Mouse (Mus musculus) lung, postnatal 0 days (tissue): ENCODE results near the gene Fam104a. TPM values are rescaled to one million over a fixed set of nuclear protein-coding genes. Genes with fewer than 3 reads are reported as not detected.
A peak's percentile ranks its signal among the peaks of the same experiment; 100 is the strongest.

ENCODE experiments used
- ATAC-seq: fragments of 200-750 bp; cut with Nextera tagmentation; 2 replicates; pipeline ENCODE4 v1.8.0; 2017; ENCODE audit warnings: moderate library complexity
- DNase-seq: peaks from one replicate; pipeline ENCODE4 v3.0.0-alpha.2; 2016; ENCODE audit warnings: low spot score
- H3K27ac ChIP-seq: fragments of 300-500 bp; sonication (generic); 2 replicates; pipeline ENCODE4 v1.5.1; 2014; ENCODE audit warnings: antibody characterized with exemption, mild to moderate bottlenecking, low read length, mixed read lengths
- H3K27me3 ChIP-seq: fragments of 300-500 bp; sonication (generic); replicated peaks from 2 replicates; pipeline ENCODE4 v1.6.1; 2014; ENCODE audit warnings: low read length, mixed read lengths; ENCODE audit not compliant: insufficient read depth
- H3K36me3 ChIP-seq: fragments of 300-500 bp; sonication (generic); 2 replicates; pipeline ENCODE4 v1.6.1; 2014; ENCODE audit warnings: low read length, mixed read lengths; ENCODE audit not compliant: insufficient read depth
- H3K4me1 ChIP-seq: fragments of 300-500 bp; sonication (generic); 2 replicates; pipeline ENCODE4 v1.6.1; 2014; ENCODE audit warnings: antibody characterized with exemption, low read depth, low read length, mixed read lengths; ENCODE audit not compliant: insufficient read depth
- H3K4me2 ChIP-seq: fragments of 300-500 bp; sonication (generic); replicated peaks from 2 replicates; pipeline ENCODE4 v1.6.1; 2014; ENCODE audit warnings: low read depth, mild to moderate bottlenecking, low read length, moderate library complexity, mixed read lengths
- H3K4me3 ChIP-seq: fragments of 300-500 bp; sonication (generic); 2 replicates; pipeline ENCODE4 v1.5.1; 2014; ENCODE audit warnings: low read depth, low read length
- H3K9ac ChIP-seq: fragments of 300-500 bp; sonication (generic); replicated peaks from 2 replicates; pipeline ENCODE4 v1.6.1; 2014; ENCODE audit warnings: low read depth, mild to moderate bottlenecking
- H3K9me3 ChIP-seq: fragments of 300-500 bp; sonication (generic); 2 replicates; pipeline ENCODE4 v1.6.1; 2016; ENCODE audit warnings: low read length, mixed read lengths
- CTCF ChIP-seq: IDR thresholded peaks from 2 replicates; pipeline ENCODE4 v1.5.1; 2016; ENCODE audit warnings: antibody characterized with exemption, mild to moderate bottlenecking
- EP300 ChIP-seq: IDR thresholded peaks from 2 replicates; pipeline ENCODE4 v1.6.1; 2016; ENCODE audit warnings: antibody characterized with exemption, mild to moderate bottlenecking, control low read depth
- WGBS: fragments of 180-500 bp; shearing (Covaris S2); extraction: QIAGEN DNeasy Blood & Tissue Kit; methylation state at CpG from one replicate; pipeline ENCODE4 v1.1.7; 2014; 5-methylcytosine and 5-hydroxymethylcytosine counted together
- polyA plus RNA-seq: library from polyadenylated mRNA; unstranded; fragments of >200 nt; fragmentation: Nextera tagmentation; extraction: Ambion mirVana; gene quantifications from 2 replicates; pipeline ENCODE4 v1.2.1, GENCODE M21; 2015

The Fam104a gene
- polyA plus RNA-seq, 1 experiment from 2014 or later = 44.1 TPM

- ATAC-seq = peak; percentile 45
- Histone ChIP-seq H3K4me1 (0 out of 2 replicates have a peak, but pooled peaks cover 2% of the 10 kb centered on the region), H3K27ac (0 out of 2 replicates have a peak overlapping the region, but pooled peaks have one; percentile 4), H3K9ac (no peak overlapping the region), H3K4me2 (no peak overlapping the region), H3K4me3 (no peak overlapping the region), H3K36me3 (peaks cover 36% of the 10 kb centered on the region), H3K9me3 (no peaks in the 10 kb centered on the region), H3K27me3 (no peaks in the 10 kb centered on the region)
- TF ChIP-seq CTCF (no peak), EP300 (peak; percentile 38; the same call in 1 of the 2 replicates)
- 72% methylated on average over 18 of the region's 18 CpGs for WGBS
- peak; percentile 22 for DNase-seq
Measured at GRCm38 (mm10) chr11:113654561-113655270, 29.2 kb downstream of the Fam104a start.

- TF ChIP-seq CTCF (no peak), EP300 (no peak)
Measured at GRCm38 (mm10) chr11:113654105-113654504, 29.9 kb downstream of the Fam104a start.

DNA sequence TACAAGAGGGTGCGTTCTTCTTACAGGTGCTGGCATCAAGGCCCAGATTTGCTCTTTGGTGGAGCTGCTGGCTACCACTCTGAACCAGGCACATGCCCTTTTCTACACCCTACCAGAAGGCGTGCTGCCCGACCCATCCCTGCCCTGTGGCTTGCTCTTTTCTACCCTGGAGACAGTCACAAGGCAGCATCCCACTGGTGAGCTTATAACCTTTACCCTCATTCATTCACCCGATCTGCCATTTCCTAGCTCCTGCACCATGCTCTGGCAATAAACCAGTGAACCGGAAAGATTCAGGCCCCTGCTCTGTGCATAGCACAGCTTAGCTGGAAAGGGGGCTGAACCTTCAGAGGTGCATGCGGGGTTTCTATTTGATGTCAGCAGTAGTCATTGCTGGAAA is 31.4 kb downstream of the Fam104a start:
- 94% methylated on average over 6 of the region's 6 CpGs for WGBS

More at GRCm38 (mm10) chr11:113654105-113654504, 29.9 kb downstream of the Fam104a start:
- no peak for DNase-seq
- H3K4me2 ChIP-seq = no peak overlapping the region
- no peaks in the 10 kb centered on the region for H3K27me3 ChIP-seq
- no peak; the same call in 1 of the 2 replicates for ATAC-seq
- peaks cover 36% of the 10 kb centered on the region for H3K36me3 ChIP-seq
- H3K4me3 ChIP-seq = no peak overlapping the region
- no peak overlapping the region for H3K27ac ChIP-seq
- 86% methylated on average over 15 of the region's 15 CpGs for WGBS
- no peak overlapping the region for H3K9ac ChIP-seq
- peaks cover 3% of the 10 kb centered on the region; the same call in 1 of the 2 replicates for H3K4me1 ChIP-seq
- no peaks in the 10 kb centered on the region for H3K9me3 ChIP-seq

DNA sequence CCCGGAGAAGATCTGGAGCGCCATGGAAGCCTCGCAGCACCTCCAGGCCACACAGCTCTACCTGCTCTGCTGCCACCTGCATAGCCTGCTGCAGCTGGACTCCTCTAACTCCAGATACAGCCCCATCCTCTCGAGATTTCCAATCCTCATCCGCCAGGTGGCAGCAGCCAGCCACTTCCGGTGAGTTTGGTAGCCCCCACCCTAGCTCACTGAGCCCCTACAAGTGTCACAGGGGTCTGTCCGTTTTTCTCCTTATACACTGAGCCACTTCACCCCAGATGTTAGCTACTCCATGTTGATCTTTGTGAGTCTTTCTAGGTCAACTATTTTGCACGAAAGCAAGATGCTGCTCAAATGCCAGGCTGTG is 32.1 kb downstream of the Fam104a start:
- 39% methylated on average over 8 of the region's 8 CpGs for WGBS
- Histone ChIP-seq H3K36me3 (peaks cover 27% of the 10 kb centered on the region), H3K27me3 (no peaks in the 10 kb centered on the region), H3K9ac (no peak overlapping the region), H3K4me1 (peaks cover 8% of the 10 kb centered on the region; the same call in 1 of the 2 replicates), H3K4me3 (no peak overlapping the region), H3K4me2 (no peak overlapping the region), H3K9me3 (no peaks in the 10 kb centered on the region), H3K27ac (no peak overlapping the region)
- ATAC-seq = peak; percentile 14; the same call in 1 of the 2 replicates
- DNase-seq = peak; percentile 66
- TF ChIP-seq EP300 (no peak), CTCF (peak; percentile 70)

More for the DNA sequence above, 31.4 kb downstream of the Fam104a start:
- peaks cover 27% of the 10 kb centered on the region for H3K36me3 ChIP-seq
- no peak overlapping the region for H3K4me3 ChIP-seq
- no peak overlapping the region for H3K9ac ChIP-seq
- DNase-seq = no peak
- no peaks in the 10 kb centered on the region for H3K27me3 ChIP-seq
- no peak for ATAC-seq
- peaks cover 8% of the 10 kb centered on the region; the same call in 1 of the 2 replicates for H3K4me1 ChIP-seq
- no peak overlapping the region for H3K4me2 ChIP-seq
- H3K27ac ChIP-seq = no peak overlapping the region
- no peaks in the 10 kb centered on the region for H3K9me3 ChIP-seq
- TF ChIP-seq EP300 (no peak), CTCF (no peak)

DNA sequence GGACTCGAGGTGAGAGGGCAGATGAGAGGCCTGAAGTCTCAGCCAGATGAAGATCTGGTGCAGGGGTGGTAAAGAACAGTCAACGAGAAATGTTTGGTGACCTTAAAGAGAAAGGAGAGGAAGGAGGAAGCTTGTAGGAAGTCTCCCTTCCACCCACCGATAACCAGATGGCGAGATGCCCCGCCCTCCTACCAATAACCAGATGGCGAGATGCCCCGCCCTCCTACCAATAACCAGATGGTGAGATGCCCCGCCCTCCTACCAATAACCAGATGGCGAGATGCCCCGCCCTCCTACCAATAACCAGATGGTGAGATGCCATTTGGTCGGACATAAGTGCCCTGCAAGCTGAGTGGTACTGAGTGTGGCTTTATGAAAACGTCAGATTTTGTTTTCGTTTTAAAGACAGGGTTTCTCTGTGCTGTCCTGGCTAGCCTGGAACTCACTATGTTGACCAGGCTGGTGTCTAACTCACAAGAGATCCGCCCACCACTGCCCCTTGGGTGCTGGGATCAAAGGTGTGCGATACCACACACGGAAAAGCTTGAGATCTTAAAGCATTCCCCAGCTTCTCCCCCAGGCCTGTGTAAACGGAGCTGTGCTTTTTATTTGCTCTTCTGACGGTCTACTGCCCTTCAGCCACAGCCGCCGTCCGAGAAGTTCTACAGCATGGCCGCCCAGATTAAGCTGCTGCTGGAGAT is 32.6 kb downstream of the Fam104a start:
- Histone ChIP-seq H3K9ac (no peak overlapping the region), H3K27me3 (no peaks in the 10 kb centered on the region), H3K36me3 (peaks cover 24% of the 10 kb centered on the region), H3K9me3 (no peaks in the 10 kb centered on the region), H3K4me2 (no peak overlapping the region), H3K27ac (no peak overlapping the region), H3K4me3 (no peak overlapping the region), H3K4me1 (peaks cover 8% of the 10 kb centered on the region; the same call in 1 of the 2 replicates)
- ATAC-seq (no peak), DNase-seq (no peak)
- TF ChIP-seq CTCF (no peak), EP300 (no peak)
- WGBS = 52% methylated on average over 22 of the region's 22 CpGs
